Mouse (Mus musculus) small intestine, adult 2 months (tissue): ENCODE results near the gene Kcnk2.

Experiments
- CTCF ChIP-seq: fragments of 200-500 bp; IDR thresholded peaks from 2 replicates; pipeline ENCODE4 v1.5.1; 2012; ENCODE audit warnings: low read depth, mild to moderate bottlenecking, control low read depth, inconsistent platforms, low read length, moderate library complexity, mixed read lengths; ENCODE audit not compliant: insufficient replicate concordance, insufficient read length; ENCODE audit errors: extremely low read depth
- POLR2A ChIP-seq: fragments of 200-500 bp; IDR thresholded peaks from 2 replicates; pipeline ENCODE4 v1.6.1; 2012; ENCODE audit warnings: low read depth, mild to moderate bottlenecking, control low read depth, inconsistent platforms, low read length, moderate library complexity

DNA sequence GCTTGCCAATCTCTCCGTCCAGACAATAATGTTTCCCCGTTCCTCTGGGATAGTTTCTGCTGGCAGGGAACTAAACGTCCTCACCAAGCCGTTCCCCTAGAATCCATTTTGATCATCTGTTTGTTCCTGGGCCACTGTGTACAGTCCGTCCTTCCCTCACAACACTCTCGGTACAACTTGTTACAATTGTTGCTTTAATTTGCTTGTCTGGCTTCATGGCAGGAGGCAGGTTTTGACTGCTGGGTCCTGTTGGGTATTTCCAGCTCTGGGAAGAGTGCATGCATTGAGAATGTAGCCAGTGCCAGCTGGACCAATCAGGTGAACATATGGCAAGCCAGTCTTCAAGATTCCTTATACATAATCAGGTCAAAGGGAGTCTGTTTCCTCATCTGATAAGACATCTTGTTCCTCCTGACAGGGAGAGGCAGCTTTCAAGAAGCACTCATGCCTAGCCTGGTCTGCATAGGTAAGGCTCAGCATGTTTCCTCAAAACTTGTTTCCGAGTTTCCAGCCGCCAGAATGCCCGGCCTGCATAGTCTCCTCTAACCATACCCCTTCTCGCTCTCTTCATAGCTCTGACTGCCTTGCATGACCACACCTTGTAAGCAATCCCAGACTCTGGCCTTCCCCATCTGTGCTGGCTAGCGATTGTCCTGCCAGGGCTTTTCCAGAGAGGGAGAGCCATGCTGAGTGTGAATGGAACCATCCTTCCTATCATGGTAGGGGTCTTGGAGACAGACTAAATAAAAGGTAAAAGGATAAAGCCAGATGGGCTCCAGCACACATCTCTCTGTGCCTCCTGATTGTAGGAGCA, 184.1 kb downstream of the Kcnk2 start:
- no peak for TF ChIP-seq CTCF
- no peak for TF ChIP-seq POLR2A
